Comparison of ENCODE assay signal across 20 mouse cellular contexts in the genomic region with DNA sequence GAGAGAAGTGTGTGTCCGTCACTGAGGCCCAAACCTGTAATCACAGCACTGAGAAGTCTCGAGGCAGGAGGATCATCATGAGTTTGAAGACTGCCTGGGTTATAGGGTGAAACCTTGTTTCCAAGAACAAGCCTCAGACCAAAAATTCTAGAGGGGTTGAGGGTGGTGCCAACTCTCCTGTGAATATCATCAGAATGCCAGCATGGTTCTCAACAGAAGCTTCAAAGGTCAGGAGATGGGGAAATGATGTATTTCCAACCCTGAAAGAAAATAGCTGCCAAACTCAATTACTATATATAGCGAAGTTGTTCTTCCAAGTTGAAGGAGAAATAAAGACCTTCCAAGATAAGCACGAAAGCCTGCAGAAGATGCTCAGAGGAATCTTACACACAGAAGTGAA. TPM values are rescaled to one million over a fixed set of nuclear protein-coding genes. Genes with fewer than 3 reads are reported as not detected.
"Had no signal": no experiment of that assay in that cellular context is flagged by ENCODE, and none has a peak within 500 bp of the region (broad histone marks: within the 10 kb centered on the region; RNA-seq: fewer than 3 reads in every experiment).

No protein-coding gene starts in this region.

- H3K4me1 ChIP-seq: limb, embryonic 12.5 days; limb, embryonic 15.5 days; stomach, embryonic 15.5 days had no signal

- ATAC-seq: liver, postnatal 0 days; lung, postnatal 0 days; midbrain, embryonic 15.5 days had no signal

- H3K4me3 ChIP-seq: limb, embryonic 12.5 days; limb, embryonic 15.5 days; midbrain, embryonic 12.5 days; midbrain, embryonic 15.5 days; neural tube, embryonic 13.5 days; stomach, embryonic 15.5 days had no signal

- H3K27me3 ChIP-seq: limb, embryonic 12.5 days; limb, embryonic 15.5 days; midbrain, embryonic 15.5 days; neural tube, embryonic 13.5 days; stomach, embryonic 15.5 days had no signal

- H3K4me2 ChIP-seq: limb, embryonic 12.5 days; limb, embryonic 15.5 days; liver, embryonic 11.5 days; lung, embryonic 14.5 days; midbrain, embryonic 12.5 days; midbrain, embryonic 15.5 days; neural tube, embryonic 13.5 days; stomach, embryonic 15.5 days had no signal

- H3K27ac ChIP-seq: limb, embryonic 12.5 days; limb, embryonic 15.5 days; liver, embryonic 14.5 days; macrophage; midbrain, embryonic 12.5 days; midbrain, embryonic 15.5 days; neural tube, embryonic 13.5 days; stomach, embryonic 15.5 days had no signal

- DNase-seq: kidney, postnatal 14 days; kidney, postnatal 4 days; left cerebral cortex, postnatal 4 days; liver, postnatal 0 days; lung, embryonic 14.5 days; retina, postnatal 1 day; right cerebral cortex, postnatal 25 days; spleen, adult 18-20 months; thymus, postnatal 25 days had no signal

- H3K36me3 ChIP-seq: limb, embryonic 12.5 days; limb, embryonic 15.5 days; midbrain, embryonic 12.5 days; midbrain, embryonic 15.5 days; neural tube, embryonic 13.5 days; stomach, embryonic 15.5 days had no signal

- H3K9me3 ChIP-seq: limb, embryonic 12.5 days; limb, embryonic 15.5 days; midbrain, embryonic 12.5 days; midbrain, embryonic 15.5 days; neural tube, embryonic 13.5 days; stomach, embryonic 15.5 days had no signal

- H3K9ac ChIP-seq: limb, embryonic 12.5 days; limb, embryonic 15.5 days; liver, embryonic 14.5 days; liver, postnatal 0 days; lung, embryonic 14.5 days; midbrain, embryonic 12.5 days; midbrain, embryonic 15.5 days; neural tube, embryonic 13.5 days; stomach, embryonic 15.5 days had no signal

RNA-seq across cellular contexts. Expression of gene Pomgnt2, which starts 42.9 kb away (rescaled TPM):
- total RNA-seq: neutrophil, adult 5-6 weeks had no signal
